Mouse (Mus musculus) ES-Bruce4 (cell line): ENCODE data around the gene 1190005I06Rik.

Experiments
- CTCF ChIP-seq: IDR thresholded peaks from one replicate; pipeline ENCODE4 v1.8.1; 2011; ENCODE audit warnings: low read depth, low read length
- EP300 ChIP-seq: IDR thresholded peaks from 2 replicates; pipeline ENCODE4 v1.6.1; 2011; ENCODE audit warnings: low read depth, low read length; ENCODE audit not compliant: insufficient read depth
- POLR2A ChIP-seq: IDR thresholded peaks from one replicate; pipeline ENCODE4 v1.8.1; 2011; ENCODE audit warnings: low read length; ENCODE audit not compliant: insufficient read depth

GRCm38 (mm10) chr8:120574941-120575340 lies 72.5 kb downstream of the 1190005I06Rik start:
- TF ChIP-seq POLR2A (no peak), CTCF (no peak), EP300 (no peak)
